Mouse (Mus musculus) limb, embryonic 14.5 days (tissue): ENCODE measurements around the gene Eif2a. TPM values are rescaled to one million over a fixed set of nuclear protein-coding genes. Genes with fewer than 3 reads are reported as not detected.

Experiments used
- ATAC-seq: fragments of 200-750 bp; cut with Nextera tagmentation; 2 replicates; pipeline ENCODE4 v1.8.0; 2017; ENCODE audit warnings: low read depth, moderate number of reproducible peaks, moderate TSS enrichment; ENCODE audit not compliant: low FRiP score
- DNase-seq: peaks from one replicate; pipeline ENCODE4 v3.0.0-alpha.2; 2015; ENCODE audit warnings: low spot score
- H3K27ac ChIP-seq: fragments of 300-500 bp; sonication (generic); replicated peaks from 2 replicates; pipeline ENCODE4 v1.5.1; 2014; ENCODE audit warnings: low read depth, mild to moderate bottlenecking, low read length, moderate library complexity, mixed read lengths
- H3K27me3 ChIP-seq: fragments of 300-500 bp; sonication (generic); 2 replicates; pipeline ENCODE4 v1.6.1; 2014; ENCODE audit warnings: low read length, mixed read lengths; ENCODE audit not compliant: control insufficient read depth, insufficient read depth
- H3K36me3 ChIP-seq: fragments of 300-500 bp; sonication (generic); 2 replicates; pipeline ENCODE4 v1.6.1; 2014; ENCODE audit warnings: mild to moderate bottlenecking, low read length, moderate library complexity, mixed read lengths; ENCODE audit not compliant: control insufficient read depth, insufficient read depth
- H3K4me1 ChIP-seq: fragments of 300-500 bp; sonication (generic); 2 replicates; pipeline ENCODE4 v1.6.1; 2014; ENCODE audit warnings: antibody characterized with exemption, low read length, mixed read lengths; ENCODE audit not compliant: control insufficient read depth, insufficient read depth
- H3K4me2 ChIP-seq: fragments of 300-500 bp; sonication (generic); replicated peaks from 2 replicates; pipeline ENCODE4 v1.6.1; 2014; ENCODE audit warnings: low read depth, mild to moderate bottlenecking, low read length, moderate library complexity; ENCODE audit not compliant: severe bottlenecking
- H3K4me3 ChIP-seq: fragments of 300-500 bp; sonication (generic); replicated peaks from 2 replicates; pipeline ENCODE4 v1.5.1; 2014; ENCODE audit warnings: low read length
- H3K9ac ChIP-seq: fragments of 300-500 bp; sonication (generic); 2 replicates; pipeline ENCODE4 v1.6.1; 2014; ENCODE audit warnings: mild to moderate bottlenecking, low read depth, low read length, moderate library complexity; ENCODE audit not compliant: severe bottlenecking
- H3K9me3 ChIP-seq: fragments of 300-500 bp; sonication (generic); 2 replicates; pipeline ENCODE4 v1.6.1; 2016; ENCODE audit warnings: low read length; ENCODE audit not compliant: control insufficient read depth
- POLR2A ChIP-seq: fragments of 200-500 bp; IDR thresholded peaks from 2 replicates; pipeline ENCODE4 v1.8.0; 2012; ENCODE audit warnings: inconsistent platforms, mild to moderate bottlenecking, moderate library complexity, borderline replicate concordance; ENCODE audit not compliant: insufficient read depth, insufficient read length; ENCODE audit errors: extremely low read depth
- WGBS: fragments of 180-500 bp; shearing (Covaris S2); extraction: QIAGEN DNeasy Blood & Tissue Kit; methylation state at CpG from one replicate; pipeline ENCODE4 v1.1.7; 2014; 5-methylcytosine and 5-hydroxymethylcytosine counted together
- polyA plus RNA-seq, 2 experiments: library from polyadenylated mRNA; depleted of rRNA in 1 of 2; stranded (reverse) in 1 of 2; unstranded in 1 of 2; fragments of >200 nt; fragmentation: Nextera tagmentation in 1 of 2; extraction: Ambion mirVana in 1 of 2; gene quantifications; 2 replicates each; pipeline versions ENCODE4 v1.2.1 to v1.2.3; 2012 to 2014

Gene Eif2a
- polyA plus RNA-seq, 2 experiments: 52.2 to 55.8 TPM

DNA sequence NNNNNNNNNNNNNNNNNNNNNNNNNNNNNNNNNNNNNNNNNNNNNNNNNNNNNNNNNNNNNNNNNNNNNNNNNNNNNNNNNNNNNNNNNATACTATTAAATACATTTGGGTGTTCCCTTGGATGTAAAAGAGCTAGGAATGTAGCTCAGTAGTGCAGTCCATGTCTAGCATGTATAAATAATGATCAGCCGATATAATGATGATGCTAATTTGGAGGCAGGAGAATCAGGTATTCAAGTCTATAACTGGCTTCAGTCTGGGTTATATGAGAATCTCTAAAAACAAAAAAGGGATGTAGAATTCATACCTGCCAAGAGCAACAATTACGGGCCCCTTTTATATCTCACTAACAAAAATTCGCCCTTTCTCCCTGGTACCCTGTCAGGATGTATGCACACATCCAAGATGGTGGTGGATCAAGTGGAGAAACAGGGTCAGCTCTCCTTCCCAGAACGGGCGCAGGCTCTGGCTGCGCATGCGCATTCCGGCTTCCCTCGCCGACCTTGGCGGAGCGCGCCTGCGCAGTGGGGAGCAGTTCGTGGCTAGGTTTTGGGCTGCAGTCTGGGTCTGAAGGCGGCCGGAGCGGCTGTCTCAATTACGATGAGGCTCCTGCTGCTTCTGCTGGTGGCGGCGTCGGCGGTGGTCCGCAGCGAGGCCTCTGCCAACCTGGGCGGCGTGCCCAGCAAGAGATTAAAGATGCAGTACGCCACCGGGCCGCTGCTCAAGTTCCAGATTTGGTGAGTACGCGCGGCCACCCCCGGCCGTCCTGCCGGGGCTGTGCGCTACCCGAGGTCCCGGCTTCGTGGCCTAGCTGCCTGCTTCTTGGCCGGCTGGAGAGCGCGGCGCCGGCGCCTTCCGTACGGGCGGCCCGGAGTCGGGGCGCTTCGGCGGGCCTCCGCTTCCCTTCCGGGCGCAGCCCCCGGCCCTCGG is 50.8 kb downstream of the Eif2a start, which contains the start of gene Selenot:
Selenot (plus strand) TSS at position 500 of the 930 bp plus-strand sequence.
- H3K9ac ChIP-seq: peak within 1 kb of the TSS; percentile 99
- H3K27ac ChIP-seq: peak within 1 kb of the TSS; percentile 100
- no peaks in the 10 kb centered on the region for H3K27me3 ChIP-seq
- H3K4me2 ChIP-seq: peak within 1 kb of the TSS; percentile 72
- peak; percentile 98 for TF ChIP-seq POLR2A
- WGBS: 3% methylated on average over 35 of the region's 59 CpGs
- peaks cover 6% of the 10 kb centered on the region; the same call in 1 of the 2 replicates for H3K36me3 ChIP-seq
- H3K4me1 ChIP-seq: peaks cover 3% of the 10 kb centered on the region; the same call in 1 of the 2 replicates
- ATAC-seq (peak; percentile 92), DNase-seq (peak; percentile 95)
- no peaks in the 10 kb centered on the region for H3K9me3 ChIP-seq
- peak within 1 kb of the TSS; percentile 92 for H3K4me3 ChIP-seq

DNA sequence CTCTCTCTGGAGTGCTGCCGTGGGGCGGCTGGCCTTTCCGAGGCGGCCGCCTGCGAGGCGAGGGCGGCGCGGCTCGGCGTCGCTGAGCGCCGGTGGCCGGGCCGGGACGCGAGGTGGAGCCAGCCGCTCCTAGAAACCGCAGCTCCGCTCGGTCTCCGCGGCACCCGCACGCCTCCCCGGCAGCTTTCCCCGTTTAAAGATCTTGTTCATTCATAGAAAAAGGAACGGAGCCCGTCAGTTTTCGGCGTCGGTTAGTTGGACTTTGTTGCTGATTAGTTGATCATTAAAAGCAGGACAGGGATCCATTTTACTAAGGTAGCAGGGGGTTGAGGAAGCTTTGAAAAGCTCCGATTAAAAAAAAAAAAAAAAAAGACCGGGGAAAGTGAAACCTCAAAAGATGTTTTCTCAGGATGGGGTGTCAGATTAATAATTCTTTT is 51.5 kb downstream of the Eif2a start:
- peak overlapping the region; percentile 100 for H3K27ac ChIP-seq
- H3K4me1 ChIP-seq: peaks cover 3% of the 10 kb centered on the region; the same call in 1 of the 2 replicates
- H3K4me2 ChIP-seq: peak overlapping the region; percentile 72
- under 1% methylated on average over 36 of the region's 36 CpGs for WGBS
- ATAC-seq (peak; percentile 68), DNase-seq (peak; percentile 14)
- peaks cover 6% of the 10 kb centered on the region for H3K36me3 ChIP-seq
- no peaks in the 10 kb centered on the region for H3K27me3 ChIP-seq
- H3K9me3 ChIP-seq: no peaks in the 10 kb centered on the region
- H3K4me3 ChIP-seq: peak overlapping the region; percentile 92
- TF ChIP-seq POLR2A: no peak
- peak overlapping the region; percentile 99 for H3K9ac ChIP-seq

DNA sequence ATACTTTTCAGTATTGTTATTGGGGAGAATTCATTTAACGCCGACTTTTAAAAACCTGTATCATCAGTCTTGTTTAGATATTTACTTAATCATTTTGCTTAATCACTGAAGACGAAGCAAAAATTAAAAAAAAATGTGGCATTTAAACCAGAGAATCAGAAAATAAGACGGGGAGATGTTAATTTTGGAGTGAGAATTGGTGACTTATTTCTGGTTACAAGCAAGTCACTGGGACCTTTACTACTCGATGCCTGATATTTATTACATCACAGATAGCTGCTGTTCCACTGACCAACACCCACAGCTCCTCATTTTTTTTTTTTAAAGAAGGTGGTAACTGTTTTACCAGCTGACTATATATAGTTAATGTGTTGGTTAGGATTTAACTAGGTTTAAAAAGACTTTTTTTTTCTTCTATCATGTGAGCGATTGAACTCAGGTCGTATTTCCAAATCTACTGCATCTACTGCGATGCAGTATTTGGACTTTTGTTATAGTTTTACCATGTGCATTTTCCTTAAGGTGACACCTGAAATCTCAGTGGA is 52.0 kb downstream of the Eif2a start:
- ATAC-seq (no peak), DNase-seq (no peak)
- H3K27ac ChIP-seq: peak overlapping the region; percentile 100
- 8% methylated on average over 8 of the region's 8 CpGs for WGBS
- peak overlapping the region; percentile 99 for H3K9ac ChIP-seq
- peak overlapping the region; percentile 72 for H3K4me2 ChIP-seq
- no peak for TF ChIP-seq POLR2A
- H3K4me3 ChIP-seq: peak overlapping the region; percentile 92
- no peaks in the 10 kb centered on the region for H3K27me3 ChIP-seq
- peaks cover 3% of the 10 kb centered on the region; the same call in 1 of the 2 replicates for H3K4me1 ChIP-seq
- H3K36me3 ChIP-seq: peaks cover 6% of the 10 kb centered on the region
- no peaks in the 10 kb centered on the region for H3K9me3 ChIP-seq

DNA sequence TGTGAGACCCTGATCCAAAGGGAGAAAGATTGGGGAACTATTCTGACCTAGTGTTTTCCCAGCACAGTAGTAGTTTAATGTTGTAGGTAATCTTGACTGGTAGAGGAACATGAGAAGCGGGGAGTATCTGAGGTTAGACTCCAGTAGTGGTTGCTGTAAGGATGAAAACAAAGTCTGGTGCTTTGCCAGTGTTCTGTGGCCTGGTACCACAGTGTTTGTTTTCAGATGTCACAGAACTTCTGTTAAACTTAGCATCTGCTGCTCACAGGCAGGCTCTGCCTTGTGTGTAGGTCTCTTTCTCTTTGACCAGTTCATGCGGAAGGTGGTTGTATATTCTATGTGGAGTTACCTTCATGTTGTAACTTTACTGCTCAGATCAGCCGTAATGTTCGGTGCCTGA is 55.9 kb downstream of the Eif2a start:
- Histone ChIP-seq H3K4me1 (peaks cover 3% of the 10 kb centered on the region; the same call in 1 of the 2 replicates), H3K9ac (no peak overlapping the region), H3K27ac (no peak overlapping the region), H3K4me3 (no peak overlapping the region), H3K27me3 (no peaks in the 10 kb centered on the region), H3K9me3 (no peaks in the 10 kb centered on the region), H3K36me3 (peaks cover 11% of the 10 kb centered on the region), H3K4me2 (no peak overlapping the region)
- TF ChIP-seq POLR2A: no peak
- 85% methylated on average over 4 of the region's 4 CpGs for WGBS
- DNase-seq (no peak), ATAC-seq (no peak)

DNA sequence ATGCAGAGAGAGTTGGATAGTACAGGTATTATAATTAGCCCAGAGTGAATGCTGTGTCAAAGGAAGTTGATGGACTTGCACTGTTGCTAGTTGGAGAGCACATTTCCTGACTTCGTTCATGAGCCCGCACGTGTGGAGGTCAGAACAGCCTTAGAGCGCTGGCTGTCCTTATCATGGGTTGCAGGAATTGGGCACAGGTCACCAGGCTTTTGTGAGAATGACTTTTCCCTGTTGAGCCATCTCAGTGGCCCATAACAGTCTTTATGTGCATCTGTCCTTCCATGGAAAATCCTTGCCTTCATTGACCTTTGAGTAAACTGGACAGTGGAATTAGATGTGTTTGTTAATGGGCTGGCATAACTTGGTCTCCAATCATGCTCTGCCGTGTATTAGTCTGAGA is 56.7 kb downstream of the Eif2a start:
- TF ChIP-seq POLR2A: no peak
- 84% methylated on average over 5 of the region's 5 CpGs for WGBS
- no peak overlapping the region for H3K4me3 ChIP-seq
- H3K9me3 ChIP-seq: no peaks in the 10 kb centered on the region
- peaks cover 3% of the 10 kb centered on the region; the same call in 1 of the 2 replicates for H3K4me1 ChIP-seq
- ATAC-seq (no peak), DNase-seq (no peak)
- H3K36me3 ChIP-seq: peaks cover 13% of the 10 kb centered on the region
- no peak overlapping the region for H3K4me2 ChIP-seq
- no peak overlapping the region for H3K9ac ChIP-seq
- no peaks in the 10 kb centered on the region for H3K27me3 ChIP-seq
- H3K27ac ChIP-seq: no peak overlapping the region
